In the genomic region with DNA sequence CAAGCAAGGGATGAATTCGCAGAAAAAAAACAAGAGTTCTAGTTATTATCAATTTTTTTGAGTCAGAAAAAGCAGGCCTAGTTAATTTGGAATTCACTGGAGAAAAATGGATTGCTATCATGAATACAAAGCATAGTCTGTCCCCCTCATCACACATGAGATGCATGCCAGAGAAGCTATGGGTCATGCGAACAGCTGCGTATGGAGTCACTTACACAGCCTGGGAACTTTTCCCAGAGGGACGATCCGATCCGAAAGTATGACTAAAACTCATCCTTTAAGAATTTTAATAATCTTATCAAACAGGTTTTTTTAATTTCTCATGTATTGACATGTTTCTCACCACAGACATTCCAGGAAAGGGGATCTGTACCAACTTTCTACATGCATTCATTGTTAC, we compare ENCODE assay signal across 14 mouse cellular contexts.
"Had no signal": no experiment of that assay in that cellular context is flagged by ENCODE, and none has a peak within 500 bp of the region (broad histone marks: within the 10 kb centered on the region; RNA-seq: fewer than 3 reads in every experiment).

No protein-coding gene starts in this region.

- H3K36me3 ChIP-seq: limb, embryonic 15.5 days; liver, embryonic 12.5 days; midbrain, embryonic 10.5 days; neural tube, embryonic 15.5 days had no signal

- H3K4me2 ChIP-seq: limb, embryonic 15.5 days; liver, embryonic 12.5 days; lung, embryonic 14.5 days; neural tube, embryonic 15.5 days had no signal

- H3K27ac ChIP-seq: limb, embryonic 15.5 days; liver, embryonic 12.5 days; midbrain, embryonic 10.5 days; neural tube, embryonic 15.5 days had no signal

- H3K4me1 ChIP-seq: limb, embryonic 15.5 days; liver, embryonic 12.5 days; midbrain, embryonic 10.5 days had no signal

- H3K4me3 ChIP-seq: limb, embryonic 15.5 days; liver, embryonic 12.5 days; midbrain, embryonic 10.5 days; myocyte; neural tube, embryonic 15.5 days had no signal

- ATAC-seq: liver, embryonic 12.5 days had no signal

- DNase-seq: kidney, postnatal 36 days; left cerebral cortex, postnatal 4 days; lung, embryonic 14.5 days; lung, postnatal 10 days; lung, postnatal 4 days; midbrain, embryonic 14.5 days; right cerebral cortex, adult 18-20 months; right cerebral cortex, postnatal 25 days; thymus, postnatal 36 days had no signal

- H3K27me3 ChIP-seq: limb, embryonic 15.5 days; liver, embryonic 12.5 days; neural tube, embryonic 15.5 days had no signal

- H3K9ac ChIP-seq: limb, embryonic 15.5 days; liver, embryonic 12.5 days; lung, embryonic 14.5 days; neural tube, embryonic 15.5 days had no signal

- H3K9me3 ChIP-seq: limb, embryonic 15.5 days; liver, embryonic 12.5 days; midbrain, embryonic 10.5 days; neural tube, embryonic 15.5 days had no signal
